Comparison of ENCODE assay signal across 29 mouse cellular contexts in the genomic region with DNA sequence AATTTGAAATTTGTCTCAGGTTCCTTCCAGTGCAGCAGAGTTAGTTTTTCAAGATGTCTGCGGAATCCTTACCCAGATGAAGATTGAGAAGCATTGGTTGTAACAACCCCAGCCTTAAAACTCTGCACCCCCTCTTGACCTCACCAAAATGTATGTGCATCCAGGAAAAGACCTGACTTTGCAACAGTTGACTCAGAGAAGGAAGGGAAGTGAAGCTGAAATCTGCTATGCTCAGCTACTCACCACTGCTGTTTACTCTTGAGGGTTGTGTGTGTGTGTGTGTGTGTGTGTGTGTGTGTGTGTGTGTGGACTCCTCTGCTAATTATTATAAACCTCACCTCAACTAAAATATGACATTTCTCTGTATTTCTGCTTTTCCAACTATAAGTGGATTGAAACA. TPM values are rescaled to one million over a fixed set of nuclear protein-coding genes. Genes with fewer than 3 reads are reported as not detected.
DNase-seq lines count a peak whose midpoint lies in the region; ATAC-seq lines count a peak whose summit lies in the region.
"Had no signal": no experiment of that assay in that cellular context is flagged by ENCODE, and none has a peak within 500 bp of the region (broad histone marks: within the 10 kb centered on the region; RNA-seq: fewer than 3 reads in every experiment).

No protein-coding gene starts in this region.

- H3K4me2 ChIP-seq in kidney, embryonic 14.5 days (replicated peaks; ENCODE audit: low read depth, low read length), result no peak overlapping the region
- H3K4me2 ChIP-seq: embryonic facial prominence, embryonic 12.5 days; forebrain, embryonic 13.5 days; heart, embryonic 15.5 days; limb, embryonic 13.5 days; midbrain, embryonic 12.5 days; neural tube, embryonic 12.5 days had no signal

- 90% methylated on average over 1 of the region's 1 CpGs for WGBS in kidney, embryonic 14.5 days
- WGBS in macrophage (ENCODE audit: missing documents), result 78% methylated on average over 1 of the region's 1 CpGs

- DNase-seq in kidney, adult 9 months, result peak; percentile 4
- DNase-seq in spleen, postnatal 36 days (ENCODE audit: low spot score in 2 of 2), result peak; percentile 22 to 35
- DNase-seq in spleen, postnatal 10 days (ENCODE audit: low spot score in 2 of 2), result no peak
- peak; percentile 10 for DNase-seq in telencephalon, adult 2 months (ENCODE audit: low read depth, low spot score)
- no peak for DNase-seq in layer of hippocampus, postnatal 36 days
- no peak for DNase-seq in cerebellum, postnatal 10 days
- DNase-seq: adrenal gland, postnatal 25 days; cerebellum, adult 9-11 months; gastrocnemius, postnatal 10 days; heart, adult 2 months; kidney, adult 18-20 months; kidney, postnatal 25 days; lung, adult 2 months; lung, postnatal 4 days; right cerebral cortex, postnatal 14 days; thymus, postnatal 25 days had no signal

- no peaks in the 10 kb centered on the region for H3K79me2 ChIP-seq in macrophage (ENCODE audit: inconsistent target)

- H3K36me3 ChIP-seq in kidney, embryonic 14.5 days (ENCODE audit: control insufficient read depth, insufficient read depth, low read length), result no peaks in the 10 kb centered on the region
- H3K36me3 ChIP-seq in macrophage (ENCODE audit: inconsistent target), result no peaks in the 10 kb centered on the region
- H3K36me3 ChIP-seq: embryonic facial prominence, embryonic 12.5 days; heart, embryonic 15.5 days; hindbrain, embryonic 10.5 days; limb, embryonic 13.5 days; midbrain, embryonic 12.5 days; neural tube, embryonic 12.5 days had no signal

- no peaks in the 10 kb centered on the region for H3K9me3 ChIP-seq in kidney, embryonic 14.5 days (ENCODE audit: control insufficient read depth, low read length)
- H3K9me3 ChIP-seq: embryonic facial prominence, embryonic 12.5 days; forebrain, embryonic 13.5 days; heart, embryonic 15.5 days; hindbrain, embryonic 10.5 days; limb, embryonic 13.5 days; midbrain, embryonic 12.5 days; neural tube, embryonic 12.5 days had no signal

- no peak overlapping the region for H3K9ac ChIP-seq in kidney, embryonic 14.5 days (ENCODE audit: low read depth, low read length)
- H3K9ac ChIP-seq: embryonic facial prominence, embryonic 12.5 days; forebrain, embryonic 13.5 days; heart, embryonic 15.5 days; limb, embryonic 13.5 days; midbrain, embryonic 12.5 days; neural tube, embryonic 12.5 days had no signal

- H3K4me1 ChIP-seq in kidney, embryonic 14.5 days (ENCODE audit: control insufficient read depth, insufficient read depth, low read length), result no peaks in the 10 kb centered on the region
- H3K4me1 ChIP-seq: embryonic facial prominence, embryonic 12.5 days; forebrain, embryonic 13.5 days; heart, embryonic 15.5 days; hindbrain, embryonic 10.5 days; limb, embryonic 13.5 days; midbrain, embryonic 12.5 days; neural tube, embryonic 12.5 days had no signal

- no peaks in the 10 kb centered on the region for H3K27me3 ChIP-seq in kidney, embryonic 14.5 days (ENCODE audit: control insufficient read depth, insufficient read depth, low read length)
- H3K27me3 ChIP-seq: embryonic facial prominence, embryonic 12.5 days; forebrain, embryonic 13.5 days; heart, embryonic 15.5 days; limb, embryonic 13.5 days; midbrain, embryonic 12.5 days; neural tube, embryonic 12.5 days had no signal

- H3K27ac ChIP-seq in kidney, embryonic 14.5 days (ENCODE audit: low read depth, low read length), result no peak overlapping the region
- H3K27ac ChIP-seq in macrophage, result peak overlapping the region; percentile 99
- H3K27ac ChIP-seq: embryonic facial prominence, embryonic 12.5 days; forebrain, embryonic 13.5 days; heart, adult 2 months; heart, embryonic 15.5 days; hindbrain, embryonic 10.5 days; hindbrain, postnatal 0 days; limb, embryonic 13.5 days; midbrain, embryonic 12.5 days; neural tube, embryonic 12.5 days had no signal

- no peak for ATAC-seq in kidney, embryonic 14.5 days (ENCODE audit: low FRiP score, low TSS enrichment)
- ATAC-seq: forebrain, embryonic 13.5 days; hindbrain, postnatal 0 days had no signal

- no peak overlapping the region for H3K4me3 ChIP-seq in kidney, embryonic 14.5 days (ENCODE audit: low read length)
- H3K4me3 ChIP-seq in macrophage (ENCODE audit: inconsistent target), result no peak overlapping the region
- H3K4me3 ChIP-seq: embryonic facial prominence, embryonic 12.5 days; erythroblast, embryonic 14.5 days; forebrain, embryonic 13.5 days; heart, adult 2 months; heart, embryonic 15.5 days; hindbrain, embryonic 10.5 days; limb, embryonic 13.5 days; midbrain, embryonic 12.5 days; neural tube, embryonic 12.5 days had no signal

RNA-seq across cellular contexts. Expression of a gene that starts 30.2 kb away (rescaled TPM):
- 1.6 and 1.9 TPM in 2 replicates for polyA plus RNA-seq in kidney, embryonic 14.5 days (2014; fragmentation: Nextera tagmentation; extraction: Ambion mirVana)
- total RNA-seq in macrophage (2018; cell fraction: chromatin; rRNA removed), result 1 to 10 TPM in 22 of 26 experiments, under 1 TPM in 4; 0.13 to 3.2 (median 1.6) TPM
- total RNA-seq in macrophage (2018; cell fraction: cytosol; rRNA removed), result 10 to 100 TPM in 7 of 26 experiments, 1 to 10 TPM in 19; 3.3 to 16.4 (median 8.1) TPM
- 10 to 100 TPM in 16 of 26 experiments, 1 to 10 TPM in 10; 3.2 to 27.2 (median 11.5) TPM for total RNA-seq in macrophage (2018; cell fraction: nucleus; rRNA removed)
- 12.0 to 16.3 TPM (median 12.9 TPM) in 3 replicates for polyA plus RNA-seq in macrophage (2018)
- total RNA-seq in layer of hippocampus, postnatal 36 days (2021), result under 1 TPM; 0.12 to 0.30 TPM
- total RNA-seq: hindbrain, postnatal 0 days had no signal
- polyA plus RNA-seq: erythroblast, embryonic 14.5 days had no signal

RNA-seq across cellular contexts. Expression of a gene that starts 49.7 kb away (rescaled TPM):
- not detected in 2 replicates for polyA plus RNA-seq in kidney, embryonic 14.5 days (2014; fragmentation: Nextera tagmentation; extraction: Ambion mirVana)
- total RNA-seq in macrophage (2018; cell fraction: chromatin; rRNA removed), result 10 to 100 TPM in 2 of 26 experiments, 1 to 10 TPM in 18, under 1 TPM in 6; 0.50 to 23.6 (median 2.3) TPM
- 10 to 100 TPM in 4 of 26 experiments, 1 to 10 TPM in 20, under 1 TPM in 2; 0.97 to 19.4 (median 2.7) TPM for total RNA-seq in macrophage (2018; cell fraction: cytosol; rRNA removed)
- total RNA-seq in macrophage (2018; cell fraction: nucleus; rRNA removed), result 10 to 100 TPM in 6 of 26 experiments, 1 to 10 TPM in 19, under 1 TPM in 1; 0.72 to 17.5 (median 4.5) TPM
- 4.1 to 30.2 TPM (median 6.8 TPM) in 3 replicates for polyA plus RNA-seq in macrophage (2018)
- total RNA-seq in layer of hippocampus, postnatal 36 days (2021), result not detected
- total RNA-seq: adrenal gland, postnatal 25 days; heart, adult 2 months; hindbrain, postnatal 0 days; layer of hippocampus, postnatal 14 days; MEL had no signal
- polyA plus RNA-seq: embryonic facial prominence, embryonic 12.5 days; erythroblast, embryonic 14.5 days; forebrain, embryonic 13.5 days; hindbrain, embryonic 10.5 days; hindbrain, postnatal 0 days; neural tube, embryonic 12.5 days had no signal

RNA-seq across cellular contexts. Expression of a gene that starts 49.8 kb away (rescaled TPM):
- 0.33 and 0.60 TPM in 2 replicates for polyA plus RNA-seq in kidney, embryonic 14.5 days (2014; fragmentation: Nextera tagmentation; extraction: Ambion mirVana)
- 10 to 100 TPM in 24 of 26 experiments, 1 to 10 TPM in 2; 6.4 to 67.8 (median 36.9) TPM for total RNA-seq in macrophage (2018; cell fraction: chromatin; rRNA removed)
- total RNA-seq in macrophage (2018; cell fraction: cytosol; rRNA removed), result 10 to 100 TPM; 11.2 to 47.8 (median 22.9) TPM
- 100 to 1,000 TPM in 3 of 26 experiments, 10 to 100 TPM in 23; 35.1 to 108 (median 75.8) TPM for total RNA-seq in macrophage (2018; cell fraction: nucleus; rRNA removed)
- polyA plus RNA-seq in macrophage (2018), result 25.3 to 36.3 TPM (median 25.4 TPM) in 3 replicates
- total RNA-seq in layer of hippocampus, postnatal 36 days (2021), result 10 to 100 TPM in 1 of 2 experiments, 1 to 10 TPM in 1; 8.1 to 12.1 TPM
- polyA plus RNA-seq: erythroblast, embryonic 14.5 days had no signal

Comparison
In these comparisons a context has a peak if more than half of its experiments do, and no peak if none do; other contexts are left out.
1. DNase-seq: peak in kidney, adult 9 months (single experiment), spleen, postnatal 36 days (2 of 2) and telencephalon, adult 2 months (single experiment); none in spleen, postnatal 10 days (0 of 2), layer of hippocampus, postnatal 36 days (0 of 2) and cerebellum, postnatal 10 days (0 of 2).
2. RNA of a gene that starts 49.8 kb away (polyA plus RNA-seq): 25.3 to 36.3 TPM in macrophage; 0.33 to 0.60 TPM in kidney, embryonic 14.5 days; every median in the first group is over 10 times any median in the second.